Mouse (Mus musculus) stomach, embryonic 14.5 days (tissue): ENCODE measurements around the gene Wars2. TPM values are rescaled to one million over a fixed set of nuclear protein-coding genes. Genes with fewer than 3 reads are reported as not detected.

ENCODE experiments used
- ATAC-seq: fragments of 200-750 bp; cut with Nextera tagmentation; 2 replicates; pipeline ENCODE4 v1.8.0; 2017; ENCODE audit warnings: low read depth, moderate TSS enrichment; ENCODE audit not compliant: insufficient number of reproducible peaks, insufficient read depth, low FRiP score
- H3K27ac ChIP-seq: fragments of 300-500 bp; sonication (generic); 2 replicates; pipeline ENCODE4 v1.5.1; 2014; ENCODE audit warnings: mild to moderate bottlenecking, low read length, moderate library complexity, mixed read lengths
- H3K27me3 ChIP-seq: fragments of 300-500 bp; sonication (generic); 2 replicates; pipeline ENCODE4 v1.6.1; 2014; ENCODE audit warnings: low read length, control low read depth, mixed read lengths; ENCODE audit not compliant: control insufficient read depth, insufficient read depth
- H3K36me3 ChIP-seq: fragments of 300-500 bp; sonication (generic); 2 replicates; pipeline ENCODE4 v1.6.1; 2014; ENCODE audit warnings: mild to moderate bottlenecking, control low read depth, low read length, moderate library complexity, mixed read lengths; ENCODE audit not compliant: control insufficient read depth, insufficient read depth
- H3K4me1 ChIP-seq: fragments of 300-500 bp; sonication (generic); 2 replicates; pipeline ENCODE4 v1.6.1; 2014; ENCODE audit warnings: low read length, control low read depth, mixed read lengths; ENCODE audit not compliant: control insufficient read depth, insufficient read depth
- H3K4me2 ChIP-seq: fragments of 300-500 bp; sonication (generic); replicated peaks from 2 replicates; pipeline ENCODE4 v1.6.1; 2014; ENCODE audit warnings: low read depth, low read length, control low read depth
- H3K4me3 ChIP-seq: fragments of 300-500 bp; sonication (generic); 2 replicates; pipeline ENCODE4 v1.5.1; 2014; ENCODE audit warnings: low read depth, low read length, control low read depth
- H3K9ac ChIP-seq: fragments of 300-500 bp; sonication (generic); replicated peaks from 2 replicates; pipeline ENCODE4 v1.6.1; 2014; ENCODE audit warnings: low read depth, mild to moderate bottlenecking, control low read depth, low read length, moderate library complexity, mixed read lengths
- H3K9me3 ChIP-seq: fragments of 300-500 bp; sonication (generic); 2 replicates; pipeline ENCODE4 v1.6.1; 2016; ENCODE audit warnings: low read depth, low read length, control low read depth; ENCODE audit not compliant: control insufficient read depth
- WGBS: fragments of 180-500 bp; shearing (Covaris S2); extraction: QIAGEN DNeasy Blood & Tissue Kit; methylation state at CpG from one replicate; pipeline ENCODE4 v1.1.7; 2014; 5-methylcytosine and 5-hydroxymethylcytosine counted together
- polyA plus RNA-seq: library from polyadenylated mRNA; unstranded; fragments of >200 nt; fragmentation: Nextera tagmentation; extraction: Ambion mirVana; gene quantifications from 2 replicates; pipeline ENCODE4 v1.2.1, GENCODE M21; 2014

The Wars2 gene
- polyA plus RNA-seq, 1 experiment from 2014 or later: 12.4 TPM

- H3K4me2 ChIP-seq: no peak overlapping the region
- ATAC-seq: no peak
- peaks cover 69% of the 10 kb centered on the region for H3K27me3 ChIP-seq
- no peaks in the 10 kb centered on the region for H3K36me3 ChIP-seq
- no peak overlapping the region for H3K9ac ChIP-seq
- no peaks in the 10 kb centered on the region for H3K4me1 ChIP-seq
- H3K9me3 ChIP-seq: no peaks in the 10 kb centered on the region
- no peak overlapping the region for H3K4me3 ChIP-seq
- no peak overlapping the region for H3K27ac ChIP-seq
- WGBS: 2% methylated on average over 25 of the region's 25 CpGs
These were observed 108.1 kb downstream of the Wars2 start for GRCm38 (mm10) chr3:99248831-99249550.

GRCm38 (mm10) chr3:99249551-99249870, 108.6 kb downstream of the Wars2 start:
- Histone ChIP-seq H3K36me3 (no peaks in the 10 kb centered on the region), H3K4me1 (no peaks in the 10 kb centered on the region), H3K9me3 (no peaks in the 10 kb centered on the region), H3K27me3 (peaks cover 71% of the 10 kb centered on the region), H3K4me3 (no peak overlapping the region), H3K4me2 (no peak overlapping the region), H3K27ac (no peak overlapping the region), H3K9ac (no peak overlapping the region)
- ATAC-seq: no peak
- 2% methylated on average over 11 of the region's 11 CpGs for WGBS

GRCm38 (mm10) chr3:99249906-99250305, 109.0 kb downstream of the Wars2 start:
- no peaks in the 10 kb centered on the region for H3K9me3 ChIP-seq
- H3K27ac ChIP-seq: no peak overlapping the region
- WGBS: 1% methylated on average over 6 of the region's 6 CpGs
- no peak overlapping the region for H3K4me3 ChIP-seq
- no peak overlapping the region for H3K4me2 ChIP-seq
- no peaks in the 10 kb centered on the region for H3K4me1 ChIP-seq
- ATAC-seq: no peak
- peaks cover 69% of the 10 kb centered on the region for H3K27me3 ChIP-seq
- no peak overlapping the region for H3K9ac ChIP-seq
- no peaks in the 10 kb centered on the region for H3K36me3 ChIP-seq

- Histone ChIP-seq H3K27me3 (peaks cover 68% of the 10 kb centered on the region), H3K4me3 (no peak overlapping the region), H3K4me2 (no peak overlapping the region), H3K36me3 (no peaks in the 10 kb centered on the region), H3K9me3 (no peaks in the 10 kb centered on the region), H3K9ac (no peak overlapping the region), H3K4me1 (no peaks in the 10 kb centered on the region), H3K27ac (no peak overlapping the region)
- no peak for ATAC-seq
- whole genome bisulfite sequencing: 8% methylated on average over 6 of the region's 6 CpGs
These were observed 110.7 kb downstream of the Wars2 start for GRCm38 (mm10) chr3:99251271-99252165.

- Histone ChIP-seq H3K27me3 (peaks cover 71% of the 10 kb centered on the region), H3K27ac (no peak overlapping the region), H3K4me2 (no peak overlapping the region), H3K9me3 (no peaks in the 10 kb centered on the region), H3K36me3 (no peaks in the 10 kb centered on the region), H3K4me3 (no peak overlapping the region), H3K9ac (no peak overlapping the region), H3K4me1 (no peaks in the 10 kb centered on the region)
- no peak for ATAC-seq
- WGBS: 1% methylated on average over 16 of the region's 16 CpGs
These were observed 111.7 kb downstream of the Wars2 start for GRCm38 (mm10) chr3:99252461-99253091.

GRCm38 (mm10) chr3:99253092-99253488, 112.2 kb downstream of the Wars2 start:
- 1% methylated on average over 12 of the region's 12 CpGs for WGBS
- ATAC-seq: no peak
- Histone ChIP-seq H3K4me3 (0 out of 2 replicates have a peak overlapping the region, but pooled peaks have one; percentile 30), H3K9me3 (no peaks in the 10 kb centered on the region), H3K4me1 (no peaks in the 10 kb centered on the region), H3K27me3 (peaks cover 72% of the 10 kb centered on the region), H3K36me3 (no peaks in the 10 kb centered on the region), H3K9ac (no peak overlapping the region), H3K4me2 (peak overlapping the region; percentile 70; the same call in 1 of the 2 replicates), H3K27ac (no peak overlapping the region)

- peak overlapping the region; percentile 70 for H3K4me2 ChIP-seq
- no peak overlapping the region for H3K9ac ChIP-seq
- H3K27me3 ChIP-seq: peaks cover 68% of the 10 kb centered on the region
- no peaks in the 10 kb centered on the region for H3K4me1 ChIP-seq
- H3K27ac ChIP-seq: no peak overlapping the region
- no peaks in the 10 kb centered on the region for H3K36me3 ChIP-seq
- WGBS: under 1% methylated on average over 72 of the region's 73 CpGs
- no peaks in the 10 kb centered on the region for H3K9me3 ChIP-seq
- ATAC-seq: peak; percentile 24
- peak overlapping the region; percentile 30 for H3K4me3 ChIP-seq
These were observed 112.9 kb downstream of the Wars2 start for GRCm38 (mm10) chr3:99253497-99254451.
